Mouse (Mus musculus) adrenal gland, postnatal 4 days (tissue): Measurements from ENCODE around the gene Ugt1a10. TPM values are rescaled to one million over a fixed set of nuclear protein-coding genes. Genes with fewer than 3 reads are reported as not detected.
"Not testable (repeated sequence)": the region's sequence is repeated elsewhere in the genome, so short reads cannot be mapped to it uniquely, and the experiment has no call there.

Source experiments
- DNase-seq, 2 experiments: peaks; one replicate each; pipeline ENCODE4 v3.0.0; 2021 to 2022; ENCODE audit warnings: low spot score in 2 of 2, mixed read lengths in 2 of 2
- total RNA-seq, 2 experiments: library from RNA; stranded (reverse); gene quantifications; 2 replicates each; pipeline ENCODE4 v1.2.3; 2021

The Ugt1a10 gene
- total RNA-seq, 2 experiments from 2014 or later: 2.8 to 3.2 TPM

DNA sequence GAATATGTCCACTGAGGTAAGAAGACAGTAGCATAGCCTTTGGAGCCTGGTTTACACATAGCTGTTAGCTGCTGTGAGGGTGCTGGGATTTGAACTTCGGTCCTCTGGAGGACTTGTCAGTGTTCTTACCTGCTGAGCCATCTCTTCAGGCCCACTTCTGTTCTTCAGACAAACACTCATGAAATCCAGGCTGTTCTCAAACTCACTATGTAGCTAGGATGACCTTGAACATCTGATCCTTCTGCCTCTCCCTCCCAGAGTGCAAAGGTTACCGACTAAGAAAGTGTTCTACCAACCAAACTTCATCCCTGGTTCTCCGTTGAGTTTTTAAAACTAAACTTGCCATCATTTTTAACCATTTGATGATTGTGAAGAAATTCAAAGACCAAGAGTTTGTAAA is 82.1 kb downstream of the Ugt1a10 start:
- no peak for DNase-seq

DNA sequence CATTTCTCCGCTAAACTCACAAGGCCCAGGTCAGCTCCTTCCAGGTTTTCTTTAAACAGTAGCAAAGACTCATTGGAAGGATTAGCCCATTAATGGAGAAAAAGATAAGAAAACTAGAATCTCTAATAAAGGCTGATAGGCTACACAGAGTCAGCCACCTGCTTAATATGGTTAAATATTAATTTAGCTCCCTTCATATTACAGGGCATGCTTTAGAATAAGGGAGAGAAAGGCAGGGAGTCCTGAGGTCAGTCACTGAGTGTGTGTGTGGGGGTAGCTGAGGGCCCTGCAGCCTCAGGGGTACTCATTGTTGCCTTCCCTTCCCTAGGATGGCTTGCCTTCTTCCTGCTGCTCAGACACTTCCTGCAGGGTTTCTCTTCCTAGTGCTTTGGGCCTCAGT is 83.0 kb downstream of the Ugt1a10 start:
- no peak for DNase-seq

GRCm38 (mm10) chr1:88140492-88140891 is 85.3 kb downstream of the Ugt1a10 start:
- not testable (repeated sequence) for DNase-seq

DNA sequence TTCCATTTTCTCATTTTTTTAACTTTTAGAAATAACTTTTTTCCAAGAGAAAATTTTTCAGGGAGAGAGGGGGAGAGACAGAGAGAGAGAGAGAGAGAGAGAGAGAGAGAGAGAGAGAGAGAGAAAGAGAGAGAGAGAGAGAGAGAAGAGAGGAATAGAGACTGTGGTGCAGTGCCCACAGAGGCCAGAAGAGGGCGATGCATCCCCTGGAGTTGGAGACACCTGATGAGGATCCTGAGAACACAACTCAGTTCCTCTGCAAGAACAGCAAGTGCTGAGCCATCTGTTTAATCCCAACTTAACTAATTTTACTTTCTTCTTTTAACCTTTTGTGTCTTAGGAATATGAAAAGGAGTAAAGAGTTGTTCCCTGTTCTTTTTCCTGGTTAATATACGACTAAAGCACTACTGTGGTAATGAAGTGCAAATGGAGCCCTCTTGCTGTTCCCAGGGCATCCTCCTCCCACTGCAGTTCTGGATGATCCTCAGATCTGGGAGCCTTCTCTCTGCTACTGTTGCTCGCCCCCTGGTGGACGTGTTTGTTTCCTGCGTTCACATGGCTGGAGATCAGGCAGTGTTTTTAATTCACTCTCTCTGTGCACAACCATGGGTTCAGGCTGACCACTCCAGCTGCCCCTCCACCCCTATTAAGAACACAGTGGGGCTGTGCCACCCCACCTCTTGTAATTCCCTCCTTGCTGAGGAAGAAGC is 88.9 kb downstream of the Ugt1a10 start:
- not testable (repeated sequence) for DNase-seq

GRCm38 (mm10) chr1:88145278-88145677 is 90.1 kb downstream of the Ugt1a10 start:
- not testable (repeated sequence) for DNase-seq

GRCm38 (mm10) chr1:88150133-88150532 is 94.9 kb downstream of the Ugt1a10 start:
- DNase-seq: not testable (repeated sequence)

- DNase-seq: no peak
These were observed 103.2 kb downstream of the Ugt1a10 start for GRCm38 (mm10) chr1:88158430-88158829.

- DNase-seq: no peak
These were observed 110.5 kb downstream of the Ugt1a10 start, which contains the start of gene Ugt1a5 for GRCm38 (mm10) chr1:88165711-88166110. Ugt1a5 (plus strand) TSS chr1:88166012.

- DNase-seq: not testable (repeated sequence)
These were observed 117.0 kb downstream of the Ugt1a10 start for GRCm38 (mm10) chr1:88172190-88172589.

- no peak for DNase-seq
These were observed 124.5 kb downstream of the Ugt1a10 start for GRCm38 (mm10) chr1:88179657-88180056.

DNA sequence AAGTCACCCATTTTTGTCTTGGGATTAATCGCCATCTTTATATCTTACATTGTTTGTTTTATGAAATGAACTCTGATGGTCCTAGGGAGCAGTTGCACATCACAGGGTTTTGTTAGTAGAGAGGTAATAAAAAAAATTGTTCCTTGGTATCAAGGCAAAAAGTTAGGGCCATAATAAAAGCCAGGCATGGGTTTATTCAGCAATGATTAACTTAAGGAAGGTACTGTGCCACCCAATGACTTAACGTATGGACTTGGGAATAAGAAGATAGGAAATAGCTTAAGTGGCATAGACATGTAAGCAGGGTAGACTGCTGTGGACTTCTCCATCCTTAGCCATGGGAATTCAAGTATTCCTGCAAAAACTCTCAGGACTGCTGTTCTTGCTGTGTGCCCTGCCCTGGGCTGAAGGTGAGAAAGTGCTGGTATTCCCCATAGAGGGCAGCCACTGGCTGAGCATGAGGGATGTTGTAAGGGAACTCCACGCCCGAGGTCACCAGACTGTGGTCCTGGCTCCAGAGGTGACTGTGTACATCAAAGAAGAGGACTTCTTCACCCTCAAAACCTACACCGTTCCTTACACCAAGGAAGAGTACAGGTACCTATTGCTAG is 131.2 kb downstream of the Ugt1a10 start:
- DNase-seq: no peak

DNA sequence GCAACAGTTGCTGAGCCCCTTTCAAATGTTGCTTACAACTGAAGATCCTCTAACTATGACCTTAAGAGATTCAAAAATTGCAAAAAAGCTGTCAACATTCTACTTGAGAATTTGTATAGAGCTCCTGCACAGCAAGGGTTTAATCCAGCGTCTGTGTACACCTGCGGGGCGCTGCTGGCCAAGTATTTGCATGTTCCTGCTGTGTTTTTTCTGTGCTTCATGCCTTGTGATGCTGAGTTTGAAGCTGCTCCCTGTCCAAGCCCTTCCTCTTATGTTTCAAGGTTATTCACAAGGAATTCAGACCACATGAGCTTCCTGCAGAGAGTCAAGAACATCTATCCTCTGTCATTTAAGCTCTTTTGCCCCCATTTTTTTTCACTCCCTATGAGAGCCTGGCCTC is 136.9 kb downstream of the Ugt1a10 start:
- DNase-seq: no peak

DNA sequence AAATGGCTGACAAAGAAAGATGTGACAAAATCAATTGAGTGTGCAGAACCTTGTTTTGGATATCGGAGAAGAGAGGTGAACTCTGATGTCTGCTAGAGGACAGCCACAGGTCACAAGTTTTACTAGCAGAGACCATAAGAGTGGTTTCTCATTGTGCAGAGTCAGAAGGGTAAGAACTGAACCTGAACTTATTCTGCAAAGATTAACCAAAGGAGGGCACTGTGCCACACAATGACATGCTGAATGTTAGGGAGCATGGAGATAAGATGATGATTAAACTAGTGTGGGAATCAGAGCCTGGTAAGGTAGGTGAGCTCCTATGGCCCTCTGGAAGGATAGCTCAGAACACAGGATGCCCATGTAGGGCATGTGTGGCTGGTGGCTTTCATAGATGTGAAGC is 140.5 kb downstream of the Ugt1a10 start:
- no peak for DNase-seq

GRCm38 (mm10) chr1:88197443-88197842 is 142.3 kb downstream of the Ugt1a10 start:
- no peak for DNase-seq

GRCm38 (mm10) chr1:88199996-88200395 is 144.8 kb downstream of the Ugt1a10 start:
- DNase-seq: no peak

DNA sequence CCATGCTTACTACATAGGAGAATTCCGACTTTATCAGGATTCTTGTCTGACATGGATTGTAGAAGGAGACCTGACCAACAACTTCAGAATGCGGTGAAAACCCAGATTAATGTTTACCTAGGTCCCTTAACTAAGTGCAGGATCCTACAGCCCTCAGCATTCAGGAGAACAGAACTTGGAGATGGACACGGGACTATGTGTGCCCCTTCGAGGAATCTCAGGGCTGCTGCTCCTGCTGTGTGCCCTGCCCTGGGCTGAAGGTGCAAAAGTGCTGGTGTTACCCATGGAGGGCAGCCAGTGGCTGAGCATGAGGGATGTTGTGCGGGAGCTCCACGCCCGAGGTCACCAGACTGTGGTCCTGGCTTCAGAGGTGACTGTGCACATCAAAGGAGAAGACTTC is 145.3 kb downstream of the Ugt1a10 start, which contains the start of gene Ugt1a2:
Gene Ugt1a2 (plus strand): TSS at position 146 of the 400 bp plus-strand sequence.
- no peak for DNase-seq

GRCm38 (mm10) chr1:88205294-88205922 is 150.2 kb downstream of the Ugt1a10 start, which contains the start of gene Dnajb3:
Dnajb3 (minus strand) TSS chr1:88205782.
- DNase-seq: peak in 1 of 2 experiments; percentile 47

DNA sequence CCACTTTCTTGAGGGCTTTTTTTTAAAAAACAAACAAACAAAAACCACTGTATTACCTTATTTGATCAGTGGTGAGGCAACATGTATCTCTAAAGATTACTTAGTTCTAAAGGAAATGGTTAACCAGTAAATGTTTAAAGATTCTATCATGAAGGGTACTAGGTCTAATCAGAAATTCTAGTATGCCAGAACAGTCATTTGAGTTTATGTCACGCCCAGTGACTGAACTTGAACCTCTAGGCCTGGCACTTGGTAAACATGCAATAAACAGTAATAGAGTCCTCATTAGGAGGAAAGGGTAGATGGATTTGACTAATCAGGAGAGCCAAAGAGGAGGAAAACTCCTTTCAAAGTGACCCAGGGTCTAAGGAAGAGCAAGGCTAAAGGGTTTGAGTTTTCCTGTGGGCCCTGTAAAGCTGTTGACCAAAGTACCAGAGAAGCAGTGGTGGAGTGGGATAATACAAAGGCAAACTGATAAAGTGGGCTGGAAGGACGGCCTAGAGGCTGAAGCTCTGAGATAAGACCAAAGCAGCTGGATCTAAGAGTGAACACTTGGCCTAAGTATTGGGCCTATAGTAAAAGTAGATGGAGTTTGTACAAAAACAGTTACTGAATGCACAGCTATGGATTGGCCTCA is 151.8 kb downstream of the Ugt1a10 start:
- DNase-seq: no peak

GRCm38 (mm10) chr1:88211812-88212211 is 156.6 kb downstream of the Ugt1a10 start, which contains the start of gene Ugt1a1:
Ugt1a1 (plus strand) TSS chr1:88211959.
- DNase-seq: no peak

GRCm38 (mm10) chr1:88212341-88213045 is 157.3 kb downstream of the Ugt1a10 start:
- DNase-seq: no peak

GRCm38 (mm10) chr1:88213061-88213460 is 157.9 kb downstream of the Ugt1a10 start:
- DNase-seq: no peak
